Mouse (Mus musculus) small intestine, adult 2 months (tissue): ENCODE data around the gene Cacna1h. TPM values are rescaled to one million over a fixed set of nuclear protein-coding genes. Genes with fewer than 3 reads are reported as not detected.

Experiments
- H3K27ac ChIP-seq: fragments of 200-500 bp; 2 replicates; pipeline ENCODE4 v1.5.1; 2012; ENCODE audit warnings: low read depth, low read length, control low read depth, inconsistent platforms; ENCODE audit not compliant: insufficient read depth
- H3K27me3 ChIP-seq: fragments of 200-500 bp; 2 replicates; pipeline ENCODE4 v1.6.1; 2012; ENCODE audit warnings: mild to moderate bottlenecking, moderate library complexity, low read length, inconsistent platforms; ENCODE audit not compliant: control insufficient read depth, insufficient read depth
- H3K36me3 ChIP-seq: fragments of 200-500 bp; 2 replicates; pipeline ENCODE4 v1.6.1; 2012; ENCODE audit warnings: mild to moderate bottlenecking, low read length, control low read depth, inconsistent platforms; ENCODE audit not compliant: control insufficient read depth, insufficient read depth
- H3K4me1 ChIP-seq: fragments of 200-500 bp; 2 replicates; pipeline ENCODE4 v1.6.1; 2012; ENCODE audit warnings: low read length, inconsistent platforms, mixed read lengths; ENCODE audit not compliant: control insufficient read depth, insufficient read depth, insufficient read length
- H3K4me3 ChIP-seq: fragments of 200-500 bp; 2 replicates; pipeline ENCODE4 v1.5.1; 2012; ENCODE audit warnings: low read depth, mild to moderate bottlenecking, control low read depth, inconsistent platforms, low read length, moderate library complexity
- CTCF ChIP-seq: fragments of 200-500 bp; IDR thresholded peaks from 2 replicates; pipeline ENCODE4 v1.5.1; 2012; ENCODE audit warnings: low read depth, mild to moderate bottlenecking, control low read depth, inconsistent platforms, low read length, moderate library complexity, mixed read lengths; ENCODE audit not compliant: insufficient replicate concordance, insufficient read length; ENCODE audit errors: extremely low read depth
- POLR2A ChIP-seq: fragments of 200-500 bp; IDR thresholded peaks from 2 replicates; pipeline ENCODE4 v1.6.1; 2012; ENCODE audit warnings: low read depth, mild to moderate bottlenecking, control low read depth, inconsistent platforms, low read length, moderate library complexity
- whole genome bisulfite sequencing: fragments of 180-500 bp; shearing (Covaris S2); methylation state at CpG from one replicate; pipeline ENCODE4 v1.1.7; 2018; 5-methylcytosine and 5-hydroxymethylcytosine counted together
- polyA plus RNA-seq: library from polyadenylated mRNA; depleted of rRNA; stranded (reverse); fragments of >200 nt; gene quantifications from 2 replicates; pipeline ENCODE4 v1.2.3, GENCODE M21; 2012; rRNA removed

Gene Cacna1h
- polyA plus RNA-seq = 17.8 and 19.6 TPM in 2 replicates

GRCm38 (mm10) chr17:25433617-25434606 lies at the start of gene Cacna1h:
Cacna1h (minus strand) TSS chr17:25433783.
- TF ChIP-seq CTCF (no peak), POLR2A (no peak)
- H3K27me3 ChIP-seq = peaks cover 25% of the 10 kb centered on the region
- peak within 1 kb of the TSS; percentile 61 for H3K4me3 ChIP-seq
- H3K36me3 ChIP-seq = no peaks in the 10 kb centered on the region
- under 1% methylated on average over 87 of the region's 103 CpGs for WGBS
- no peaks in the 10 kb centered on the region; the same call in 1 of the 2 replicates for H3K4me1 ChIP-seq
- H3K27ac ChIP-seq = no peak within 1 kb of the TSS

- Histone ChIP-seq H3K36me3 (no peaks in the 10 kb centered on the region), H3K4me3 (no peak overlapping the region), H3K27me3 (peaks cover 2% of the 10 kb centered on the region; the same call in 1 of the 2 replicates), H3K27ac (no peak overlapping the region), H3K4me1 (0 out of 2 replicates have a peak, but pooled peaks cover 4% of the 10 kb centered on the region)
- 81% methylated on average over 6 of the region's 6 CpGs for WGBS
- TF ChIP-seq CTCF (no peak), POLR2A (no peak)
These were observed 48.5 kb upstream of the Cacna1h start for GRCm38 (mm10) chr17:25482092-25482491.

GRCm38 (mm10) chr17:25480820-25481219 lies 47.2 kb upstream of the Cacna1h start:
- Histone ChIP-seq H3K4me1 (0 out of 2 replicates have a peak, but pooled peaks cover 4% of the 10 kb centered on the region), H3K27ac (no peak overlapping the region), H3K4me3 (no peak overlapping the region), H3K36me3 (no peaks in the 10 kb centered on the region), H3K27me3 (peaks cover 2% of the 10 kb centered on the region; the same call in 1 of the 2 replicates)
- WGBS = 51% methylated on average over 4 of the region's 4 CpGs
- TF ChIP-seq CTCF (no peak), POLR2A (no peak)

- H3K36me3 ChIP-seq = no peaks in the 10 kb centered on the region
- H3K4me1 ChIP-seq = 0 out of 2 replicates have a peak, but pooled peaks cover 3% of the 10 kb centered on the region
- peaks cover 2% of the 10 kb centered on the region; the same call in 1 of the 2 replicates for H3K27me3 ChIP-seq
- WGBS = 65% methylated on average over 8 of the region's 8 CpGs
- H3K4me3 ChIP-seq = no peak overlapping the region
- TF ChIP-seq CTCF (no peak), POLR2A (no peak)
- no peak overlapping the region for H3K27ac ChIP-seq
These were observed 46.6 kb upstream of the Cacna1h start for GRCm38 (mm10) chr17:25480152-25480551.

- TF ChIP-seq POLR2A = 0 out of 2 replicates have a peak, but pooled peaks have one; percentile 15
- peak; percentile 78; the same call in 1 of the 2 replicates for TF ChIP-seq CTCF
- H3K4me1 ChIP-seq = peaks cover 2% of the 10 kb centered on the region
- H3K27me3 ChIP-seq = no peaks in the 10 kb centered on the region
- WGBS = 38% methylated on average over 19 of the region's 19 CpGs
- H3K36me3 ChIP-seq = no peaks in the 10 kb centered on the region
- H3K27ac ChIP-seq = no peak overlapping the region
- H3K4me3 ChIP-seq = no peak overlapping the region
These were observed 42.6 kb upstream of the Cacna1h start for GRCm38 (mm10) chr17:25475946-25476744.

GRCm38 (mm10) chr17:25474330-25475077 lies 40.9 kb upstream of the Cacna1h start:
- WGBS = 1% methylated on average over 38 of the region's 38 CpGs
- peaks cover 2% of the 10 kb centered on the region for H3K4me1 ChIP-seq
- H3K36me3 ChIP-seq = no peaks in the 10 kb centered on the region
- TF ChIP-seq CTCF (peak; percentile 61; the same call in 1 of the 2 replicates), POLR2A (no peak)
- no peak overlapping the region for H3K27ac ChIP-seq
- H3K4me3 ChIP-seq = peak overlapping the region; percentile 60
- H3K27me3 ChIP-seq = no peaks in the 10 kb centered on the region
